Mouse (Mus musculus) cerebellum, adult 2 months (tissue): ENCODE data around the gene Neu1.

ENCODE experiments used
- CTCF ChIP-seq: fragments of 200-500 bp; IDR thresholded peaks from 2 replicates; pipeline ENCODE4 v1.5.1; 2011; ENCODE audit warnings: low read depth, mild to moderate bottlenecking, control low read depth, low read length, moderate library complexity, borderline replicate concordance; ENCODE audit not compliant: insufficient read depth
- POLR2A ChIP-seq: fragments of 200-500 bp; IDR thresholded peaks from 2 replicates; pipeline ENCODE4 v1.6.1; 2011; ENCODE audit warnings: low read length, control low read depth, borderline replicate concordance; ENCODE audit not compliant: insufficient read depth

GRCm38 (mm10) chr17:34924258-34924657, 6.8 kb upstream of the Neu1 start:
- TF ChIP-seq CTCF (no peak), POLR2A (no peak)
